Mouse (Mus musculus): ENCODE results near the gene Suds3. TPM values are rescaled to one million over a fixed set of nuclear protein-coding genes. Genes with fewer than 3 reads are reported as not detected.

The Suds3 gene
- total and polyA plus RNA-seq, 2 experiments from 2014 or later: 68.1 to 83.4 TPM

DNA sequence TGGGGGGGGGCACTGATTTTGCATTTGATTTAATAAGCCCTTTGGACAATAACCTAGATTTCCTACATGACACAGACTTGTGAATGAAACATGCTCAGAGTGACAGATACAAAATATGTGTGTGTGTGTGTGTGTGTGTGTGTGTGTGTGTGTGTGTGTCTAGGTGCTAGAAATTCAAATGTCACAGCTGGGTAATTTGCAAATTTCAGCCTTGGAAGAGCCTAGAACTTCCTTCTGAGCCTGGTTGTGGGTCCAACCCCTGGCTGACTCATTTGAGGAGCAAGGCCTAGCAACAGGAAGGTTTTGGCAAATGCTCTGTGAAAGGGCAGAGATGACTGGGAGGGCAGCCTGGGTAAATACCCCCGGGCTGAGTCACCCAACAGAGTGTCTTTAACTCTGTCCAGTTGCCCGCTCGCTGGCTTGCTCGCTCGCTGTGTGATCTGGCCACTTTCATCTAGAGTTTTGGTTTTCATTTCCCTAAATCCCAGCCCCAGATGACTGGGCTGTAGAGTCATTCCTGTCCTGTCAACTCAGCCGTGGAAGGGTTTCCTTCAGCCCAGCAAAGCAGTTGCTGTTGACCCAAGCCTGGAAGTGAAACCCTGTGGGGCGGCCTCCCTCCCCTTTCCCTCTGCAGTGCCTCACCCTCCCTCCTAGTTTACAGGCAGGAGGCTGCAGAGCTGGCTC, 42.6 kb upstream of the Suds3 start:
- no peak for TF ChIP-seq CTCF (IDR thresholded peaks at IDR 0.05; ENCODE audit: low read depth)
- Histone ChIP-seq H3K27me3 (ENCODE audit: insufficient read depth, low read length) (no peaks in the 10 kb centered on the region), H3K9me3 (ENCODE audit: low read length) (no peaks in the 10 kb centered on the region), H3K27ac (no peak overlapping the region), H3K4me1 (ENCODE audit: insufficient read depth, low read length) (no peaks in the 10 kb centered on the region), H3K4me3 (ENCODE audit: low read length) (no peak overlapping the region), H3K9ac (replicated peaks; ENCODE audit: low read length) (no peak overlapping the region), H3K4me2 (ENCODE audit: low read depth, low read length) (no peak overlapping the region), H3K36me3 (ENCODE audit: insufficient read depth, low read length) (no peaks in the 10 kb centered on the region)
- 81% methylated on average over 7 of the region's 7 CpGs for WGBS
- DNase-seq (ENCODE audit: low spot score): no peak
- no peak for ATAC-seq

DNA sequence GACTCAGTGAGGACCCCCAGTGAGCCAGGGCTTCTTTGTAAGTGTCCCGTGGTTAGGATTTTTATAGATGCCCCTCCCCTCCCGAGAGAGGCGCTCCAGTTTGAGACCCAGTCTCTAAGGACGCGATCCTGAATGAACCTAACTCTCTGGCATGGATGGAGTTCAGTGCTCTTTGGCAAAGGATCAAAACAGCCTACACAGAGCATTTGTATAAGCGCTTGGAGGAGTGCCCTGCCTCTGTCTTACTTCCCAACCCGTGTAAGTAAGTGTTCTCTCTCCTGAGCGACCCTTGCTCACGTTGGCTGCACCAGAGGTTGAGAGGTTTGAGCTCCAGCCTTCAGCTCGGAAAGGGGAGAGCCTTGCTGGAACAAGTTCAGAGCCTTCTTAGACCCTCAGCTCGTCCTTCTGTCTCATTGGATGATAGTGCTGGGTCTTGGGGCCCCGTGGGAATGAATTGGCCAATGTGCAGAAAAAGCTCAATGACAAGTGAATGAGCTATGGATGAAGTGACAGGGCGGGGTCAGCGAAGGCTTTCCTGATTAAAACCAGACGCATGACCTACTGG, 37.7 kb upstream of the Suds3 start:
- Histone ChIP-seq H3K4me3 (ENCODE audit: low read length) (no peak overlapping the region), H3K27me3 (ENCODE audit: insufficient read depth, low read length) (no peaks in the 10 kb centered on the region), H3K9me3 (ENCODE audit: low read length) (no peaks in the 10 kb centered on the region), H3K4me2 (ENCODE audit: low read depth, low read length) (no peak overlapping the region), H3K4me1 (ENCODE audit: insufficient read depth, low read length) (no peaks in the 10 kb centered on the region), H3K36me3 (ENCODE audit: insufficient read depth, low read length) (no peaks in the 10 kb centered on the region), H3K27ac (no peak overlapping the region), H3K9ac (replicated peaks; ENCODE audit: low read length) (no peak overlapping the region)
- TF ChIP-seq CTCF (IDR thresholded peaks at IDR 0.05; ENCODE audit: low read depth): no peak
- 63% methylated on average over 15 of the region's 15 CpGs for WGBS
- DNase-seq (ENCODE audit: low spot score): peak; percentile 57
- ATAC-seq: no peak

GRCm38 (mm10) chr5:117152944-117153343, 37.0 kb upstream of the Suds3 start:
- Histone ChIP-seq H3K4me3 (ENCODE audit: low read length) (no peak overlapping the region), H3K9ac (replicated peaks; ENCODE audit: low read length) (no peak overlapping the region), H3K4me2 (ENCODE audit: low read depth, low read length) (no peak overlapping the region), H3K9me3 (ENCODE audit: low read length) (no peaks in the 10 kb centered on the region), H3K4me1 (ENCODE audit: insufficient read depth, low read length) (no peaks in the 10 kb centered on the region), H3K27ac (no peak overlapping the region), H3K27me3 (ENCODE audit: insufficient read depth, low read length) (no peaks in the 10 kb centered on the region), H3K36me3 (ENCODE audit: insufficient read depth, low read length) (no peaks in the 10 kb centered on the region)
- DNase-seq (ENCODE audit: low spot score) (no peak), ATAC-seq (no peak)
- no peak for TF ChIP-seq CTCF (IDR thresholded peaks at IDR 0.05; ENCODE audit: low read depth)

- Histone ChIP-seq H3K4me3 (ENCODE audit: low read length) (no peak overlapping the region), H3K9me3 (ENCODE audit: low read length) (no peaks in the 10 kb centered on the region), H3K4me1 (ENCODE audit: insufficient read depth, low read length) (no peaks in the 10 kb centered on the region), H3K27me3 (ENCODE audit: insufficient read depth, low read length) (no peaks in the 10 kb centered on the region), H3K36me3 (ENCODE audit: insufficient read depth, low read length) (no peaks in the 10 kb centered on the region), H3K4me2 (ENCODE audit: low read depth, low read length) (no peak overlapping the region), H3K27ac (no peak overlapping the region), H3K9ac (replicated peaks; ENCODE audit: low read length) (no peak overlapping the region)
- DNase-seq (ENCODE audit: low spot score) (no peak), ATAC-seq (no peak)
- TF ChIP-seq CTCF (IDR thresholded peaks at IDR 0.05; ENCODE audit: low read depth): no peak
- 82% methylated on average over 5 of the region's 5 CpGs for WGBS
Measured at GRCm38 (mm10) chr5:117150068-117150467, 34.2 kb upstream of the Suds3 start.

DNA sequence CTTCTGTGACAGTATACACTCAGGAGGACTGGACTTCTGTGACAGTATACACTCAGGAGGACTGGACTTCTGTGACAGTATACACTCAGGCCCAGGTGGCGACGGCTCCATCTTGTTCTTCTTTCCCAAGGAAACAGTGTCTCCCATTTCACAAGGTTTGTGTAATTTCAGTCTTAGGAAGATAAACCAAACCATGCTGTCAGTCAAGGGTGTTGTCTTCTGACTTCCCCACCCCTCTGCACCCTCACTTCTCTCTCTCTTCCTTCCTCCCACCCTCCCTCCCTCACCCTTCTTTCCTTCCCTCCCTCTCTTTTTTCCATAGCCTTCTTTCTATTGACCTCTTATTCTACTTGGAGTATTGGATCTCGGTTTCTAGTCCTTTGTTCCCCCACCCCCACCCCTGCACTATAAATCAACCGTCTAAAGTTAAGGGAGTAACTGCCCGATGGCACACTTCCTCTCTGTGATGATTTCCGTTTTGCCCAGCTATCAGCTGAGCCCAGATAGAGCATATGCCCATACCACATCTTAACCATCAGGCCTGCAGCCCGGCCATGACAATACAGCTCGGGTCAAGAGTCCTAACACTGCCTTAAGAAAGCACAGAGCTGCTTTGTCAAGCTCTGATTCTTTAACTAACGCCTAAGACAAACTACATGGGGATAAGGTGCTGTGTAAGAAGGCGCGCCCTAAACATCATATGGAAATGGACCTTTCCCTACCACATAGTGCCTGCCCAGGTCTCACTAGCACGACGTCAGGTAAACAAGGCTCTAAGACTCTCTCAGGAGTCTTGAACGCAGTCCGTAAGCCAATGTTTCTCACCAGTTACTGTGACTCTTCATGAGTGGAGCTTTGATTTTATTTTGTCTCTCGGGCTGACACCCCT, 33.4 kb upstream of the Suds3 start:
- no peaks in the 10 kb centered on the region for H3K27me3 ChIP-seq (ENCODE audit: insufficient read depth, low read length)
- 83% methylated on average over 16 of the region's 16 CpGs for WGBS
- DNase-seq (ENCODE audit: low spot score): no peak
- no peaks in the 10 kb centered on the region for H3K9me3 ChIP-seq (ENCODE audit: low read length)
- H3K36me3 ChIP-seq (ENCODE audit: insufficient read depth, low read length): no peaks in the 10 kb centered on the region
- no peak overlapping the region for H3K4me2 ChIP-seq (ENCODE audit: low read depth, low read length)
- no peak overlapping the region for H3K4me3 ChIP-seq (ENCODE audit: low read length)
- no peak overlapping the region for H3K9ac ChIP-seq (replicated peaks; ENCODE audit: low read length)
- no peak for TF ChIP-seq CTCF (IDR thresholded peaks at IDR 0.05; ENCODE audit: low read depth)
- H3K4me1 ChIP-seq (ENCODE audit: insufficient read depth, low read length): no peaks in the 10 kb centered on the region
- no peak for ATAC-seq
- H3K27ac ChIP-seq: no peak overlapping the region

DNA sequence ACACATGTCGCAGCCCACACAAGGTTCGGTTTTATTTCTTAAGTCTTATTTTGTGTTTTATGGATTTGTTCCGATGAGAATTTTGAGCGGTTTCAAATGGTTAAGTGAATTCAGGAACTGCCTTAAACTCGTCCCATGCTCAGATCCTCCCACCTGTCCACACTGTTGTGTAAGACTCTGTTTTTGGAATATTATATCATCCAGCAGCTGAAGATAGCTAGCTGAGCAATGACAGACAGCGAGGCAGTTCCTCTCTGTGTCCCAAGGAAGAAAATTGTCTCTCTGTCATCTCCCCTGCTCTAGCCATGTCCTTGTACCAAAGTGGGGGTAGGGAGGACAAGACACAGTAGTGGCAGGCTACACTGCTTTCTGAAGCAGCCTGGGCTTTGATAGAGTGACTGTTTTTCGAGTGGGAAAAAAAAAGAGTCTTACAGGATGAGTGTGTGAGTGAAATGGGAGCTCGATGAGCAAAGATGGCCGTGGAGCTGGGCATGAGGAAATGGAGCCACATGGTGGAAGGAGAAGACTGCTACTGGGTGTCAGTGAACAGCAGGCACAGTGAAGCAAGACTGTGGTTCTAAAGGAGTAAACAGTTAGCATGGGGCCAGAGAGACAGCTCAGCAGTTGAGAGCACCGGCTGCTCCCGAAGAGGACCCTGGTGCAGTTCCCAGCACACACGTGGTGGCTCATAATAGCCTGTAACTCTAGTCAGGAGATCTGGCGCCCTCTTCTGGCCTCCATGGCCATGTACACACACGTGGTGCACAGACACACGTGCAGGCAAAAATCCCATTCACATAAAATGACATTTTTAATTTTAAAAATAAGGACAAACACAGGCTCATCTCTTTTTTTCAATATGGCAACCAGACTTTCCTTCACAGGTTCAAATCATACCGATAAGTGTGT, 31.5 kb upstream of the Suds3 start:
- ATAC-seq: no peak

More for the DNA sequence above, 31.5 kb upstream of the Suds3 start:
- no peaks in the 10 kb centered on the region for H3K4me1 ChIP-seq (ENCODE audit: insufficient read depth, low read length)
- no peaks in the 10 kb centered on the region for H3K9me3 ChIP-seq (ENCODE audit: low read length)
- H3K36me3 ChIP-seq (ENCODE audit: insufficient read depth, low read length): no peaks in the 10 kb centered on the region
- no peak for DNase-seq (ENCODE audit: low spot score)
- H3K27me3 ChIP-seq (ENCODE audit: insufficient read depth, low read length): no peaks in the 10 kb centered on the region
- H3K27ac ChIP-seq: no peak overlapping the region
- H3K9ac ChIP-seq (replicated peaks; ENCODE audit: low read length): no peak overlapping the region
- no peak for TF ChIP-seq CTCF (IDR thresholded peaks at IDR 0.05; ENCODE audit: low read depth)
- WGBS: 93% methylated on average over 16 of the region's 16 CpGs
- no peak overlapping the region for H3K4me2 ChIP-seq (ENCODE audit: low read depth, low read length)
- no peak overlapping the region for H3K4me3 ChIP-seq (ENCODE audit: low read length)

All from hindbrain, postnatal 0 days (tissue).